Mouse (Mus musculus): Measurements from ENCODE around the gene Traf1. TPM values are rescaled to one million over a fixed set of nuclear protein-coding genes. Genes with fewer than 3 reads are reported as not detected.

The Traf1 gene
- total RNA-seq (2021), result 1 to 10 TPM; 1.3 to 2.2 TPM
- long read RNA-seq, experiment 1, partial matches to known transcripts, result 0 of 3 reads
- long read RNA-seq, experiment 1, other reads (novel, unspliced or antisense), result 3 of 3 reads
- long read RNA-seq, experiment 2, result 0 reads

- peak; percentile 73 to 80 for DNase-seq
Observed at GRCm38 (mm10) chr2:34961481-34962036, at the start of gene Traf1. TSS of gene Traf1 (minus strand) at chr2:34961772.

- DNase-seq, result no peak
Observed at GRCm38 (mm10) chr2:34998956-34999355, 37.4 kb upstream of the Traf1 start.

- no peak for DNase-seq
Observed at GRCm38 (mm10) chr2:34996506-34996905, 34.9 kb upstream of the Traf1 start.

- no peak for DNase-seq
Observed at GRCm38 (mm10) chr2:34993696-34994356, 32.3 kb upstream of the Traf1 start.

GRCm38 (mm10) chr2:34992729-34993695 is 31.4 kb upstream of the Traf1 start:
- DNase-seq, result peak; percentile 22

GRCm38 (mm10) chr2:34991966-34992365 is 30.4 kb upstream of the Traf1 start:
- peak in 1 of 2 experiments; percentile 29 for DNase-seq

GRCm38 (mm10) chr2:34989749-34990148 is 28.2 kb upstream of the Traf1 start:
- DNase-seq, result no peak

GRCm38 (mm10) chr2:34987595-34987994 is 26.0 kb upstream of the Traf1 start:
- no peak for DNase-seq

- no peak for DNase-seq
Observed at GRCm38 (mm10) chr2:34984885-34985284, 23.3 kb upstream of the Traf1 start.

- DNase-seq, result peak; percentile 45 to 61
Observed at GRCm38 (mm10) chr2:34982906-34983698, 21.5 kb upstream of the Traf1 start.

GRCm38 (mm10) chr2:34982096-34982724 is 20.6 kb upstream of the Traf1 start:
- DNase-seq, result peak in 1 of 2 experiments; percentile 37

- peak in 1 of 2 experiments; percentile 46 for DNase-seq
Observed at GRCm38 (mm10) chr2:34979459-34980011, 18.0 kb upstream of the Traf1 start.

GRCm38 (mm10) chr2:34978226-34978625 is 16.7 kb upstream of the Traf1 start:
- no peak for DNase-seq

GRCm38 (mm10) chr2:34976945-34977658 is 15.5 kb upstream of the Traf1 start:
- no peak for DNase-seq

- no peak for DNase-seq
Observed at GRCm38 (mm10) chr2:34976447-34976846, 14.9 kb upstream of the Traf1 start.

- DNase-seq, result no peak
Observed at GRCm38 (mm10) chr2:34973087-34973486, 11.5 kb upstream of the Traf1 start.

GRCm38 (mm10) chr2:34971080-34971888 is 9.7 kb upstream of the Traf1 start:
- no peak for DNase-seq

- peak; percentile 85 to 90 for DNase-seq
Observed at GRCm38 (mm10) chr2:34970092-34970750, 8.6 kb upstream of the Traf1 start.

GRCm38 (mm10) chr2:34969166-34969565 is 7.6 kb upstream of the Traf1 start:
- DNase-seq, result no peak
